Mouse (Mus musculus) liver, embryonic 14.5 days (tissue): ENCODE results near the gene Porcn.

Experiments
- CTCF ChIP-seq: IDR thresholded peaks from 2 replicates; pipeline ENCODE4 v1.5.1; 2016; ENCODE audit warnings: antibody characterized with exemption, low read depth, control low read depth
- EP300 ChIP-seq: IDR thresholded peaks from 2 replicates; pipeline ENCODE4 v1.6.1; 2016; ENCODE audit warnings: antibody characterized with exemption, low read depth

- TF ChIP-seq CTCF (no peak), EP300 (no peak)
Observed at GRCm38 (mm10) chrX:8206015-8206693, at the start of gene Porcn.
